Mouse (Mus musculus) heart, postnatal 0 days (tissue): ENCODE measurements around the gene Esrra.

ENCODE experiments used
- CTCF ChIP-seq: IDR thresholded peaks from 2 replicates; pipeline ENCODE4 v1.5.1; 2016; ENCODE audit warnings: antibody characterized with exemption, control low read depth, low read depth
- EP300 ChIP-seq: IDR thresholded peaks from 2 replicates; pipeline ENCODE4 v1.6.1; 2016; ENCODE audit warnings: antibody characterized with exemption, low read depth

DNA sequence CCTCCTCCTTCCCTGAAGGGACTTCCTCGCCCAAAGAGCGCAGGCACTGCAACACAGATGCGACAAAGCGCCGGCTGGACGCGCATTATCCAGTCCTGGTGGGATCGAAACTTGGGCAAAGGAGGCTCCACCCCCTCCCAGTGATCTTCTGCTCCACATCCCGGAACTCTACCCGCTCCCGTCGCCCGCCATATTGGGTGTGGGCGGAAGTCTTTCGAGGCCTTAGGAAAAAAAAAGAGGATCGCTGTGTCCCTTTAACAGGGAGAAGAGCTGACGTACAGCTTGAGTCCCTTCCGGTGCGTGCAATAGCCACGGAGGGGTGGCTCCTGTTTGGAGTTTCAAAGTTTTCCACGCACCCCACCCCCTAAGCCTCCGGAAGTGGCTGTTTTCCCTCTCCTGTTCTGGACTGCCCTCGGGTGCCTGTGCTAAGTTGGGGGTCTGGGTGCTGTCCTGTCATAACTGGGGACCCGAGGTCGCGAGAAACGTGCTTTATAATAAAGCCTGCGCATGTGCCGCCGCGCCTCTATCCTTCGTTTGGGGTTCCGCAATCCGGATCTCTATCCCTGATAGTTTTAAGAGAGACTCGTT is 29.9 kb upstream of the Esrra start:
- TF ChIP-seq CTCF (no peak), EP300 (peak; percentile 94)
